Mouse (Mus musculus) spleen, postnatal 36 days (tissue): ENCODE data around the gene Coq8b.
"Not testable (repeated sequence)": the region's sequence is repeated elsewhere in the genome, so short reads cannot be mapped to it uniquely, and the experiment has no call there.

Source experiments
- DNase-seq, 2 experiments: peaks; one replicate each; pipeline ENCODE4 v3.0.0; 2022; ENCODE audit warnings: low spot score in 2 of 2, mixed read lengths in 1 of 2

Coq8b gene

GRCm38 (mm10) chr7:27228865-27229264, 4.0 kb upstream of the Coq8b start:
- no peak for DNase-seq

DNA sequence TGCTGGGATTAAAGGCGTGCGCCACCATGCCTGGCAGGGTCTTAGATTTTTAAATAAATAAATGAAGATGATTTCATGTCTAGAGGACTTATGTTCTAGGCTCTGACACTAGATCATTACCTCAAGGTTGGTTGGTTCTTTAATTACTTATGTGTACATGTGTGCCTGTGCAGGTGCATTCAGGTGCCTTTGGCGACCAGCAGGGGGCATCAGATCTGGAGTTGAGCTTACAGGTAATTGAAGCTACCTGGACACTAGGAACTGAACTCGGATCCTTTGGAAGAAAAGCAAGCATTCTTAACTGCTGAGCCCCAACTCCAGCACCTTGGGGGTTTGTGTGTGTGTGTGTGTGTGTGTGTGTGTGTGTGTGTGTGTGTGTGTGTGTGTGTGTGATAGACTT, 2.0 kb upstream of the Coq8b start:
- no peak for DNase-seq

GRCm38 (mm10) chr7:27231693-27232331, 1.0 kb upstream of the Coq8b start:
- no peak for DNase-seq

DNA sequence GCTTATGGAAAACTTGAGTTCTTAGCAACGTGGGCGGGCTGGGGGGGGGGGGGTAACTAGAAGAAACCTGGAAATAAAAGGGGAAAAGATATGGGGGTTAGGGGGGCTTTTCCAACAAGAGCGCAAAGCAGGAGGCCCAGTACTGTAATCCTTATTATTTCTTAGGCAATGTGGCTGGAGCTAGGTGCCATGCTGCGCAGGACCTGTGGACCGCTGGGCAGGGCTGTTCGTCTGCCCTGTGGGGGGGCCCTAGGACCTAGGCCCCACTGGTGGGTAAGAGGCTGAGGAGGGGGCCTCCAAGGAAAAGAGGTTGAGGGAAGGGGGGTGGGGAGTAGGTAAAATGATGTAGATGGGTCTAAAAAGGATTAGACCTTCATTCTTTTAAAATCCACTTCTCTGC, 477 bp downstream of the Coq8b start:
- DNase-seq = no peak

DNA sequence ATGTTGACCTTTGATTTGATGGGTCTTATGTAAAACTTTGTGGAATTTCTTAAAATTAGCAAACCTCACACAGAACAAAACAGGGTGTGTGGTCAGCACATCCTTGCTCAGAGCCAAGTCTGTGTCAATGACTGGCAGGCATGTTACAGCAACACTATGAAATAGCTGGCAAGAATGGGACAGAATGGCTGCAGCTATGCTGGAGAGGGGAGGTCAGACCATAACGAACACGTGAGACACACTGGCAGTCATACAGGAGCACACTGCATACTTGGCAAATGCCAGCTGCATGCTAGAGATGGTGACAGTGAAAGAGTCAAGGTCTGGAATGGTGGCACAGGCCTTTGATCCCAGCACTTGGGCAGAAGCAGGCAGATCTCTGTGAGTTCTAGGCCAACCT, 2.9 kb downstream of the Coq8b start:
- DNase-seq = no peak

DNA sequence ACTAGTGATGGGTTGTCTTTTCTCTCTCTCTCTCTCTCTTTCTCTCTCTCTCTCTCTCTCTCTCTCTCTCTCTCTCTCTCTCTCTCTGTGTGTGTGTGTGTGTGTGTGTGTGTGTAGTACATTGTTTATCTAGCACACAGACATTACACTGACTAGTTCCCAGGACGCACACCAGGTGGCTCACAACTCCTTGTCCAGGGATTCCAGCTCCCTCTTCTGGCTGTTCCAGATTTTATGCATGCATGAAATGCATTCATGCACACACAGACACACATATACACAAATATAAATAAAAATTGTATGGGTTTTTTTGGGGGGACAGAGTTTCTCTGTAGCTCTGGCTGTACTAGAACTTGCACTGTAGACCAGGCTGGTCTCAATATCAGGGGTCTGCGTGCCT, 4.7 kb downstream of the Coq8b start:
- no peak for DNase-seq

GRCm38 (mm10) chr7:27238568-27238967, 5.7 kb downstream of the Coq8b start:
- no peak for DNase-seq

- DNase-seq = no peak
These were observed 10.4 kb downstream of the Coq8b start for GRCm38 (mm10) chr7:27243211-27243610.

- DNase-seq = not testable (repeated sequence)
These were observed 11.3 kb downstream of the Coq8b start for GRCm38 (mm10) chr7:27244088-27244487.

DNA sequence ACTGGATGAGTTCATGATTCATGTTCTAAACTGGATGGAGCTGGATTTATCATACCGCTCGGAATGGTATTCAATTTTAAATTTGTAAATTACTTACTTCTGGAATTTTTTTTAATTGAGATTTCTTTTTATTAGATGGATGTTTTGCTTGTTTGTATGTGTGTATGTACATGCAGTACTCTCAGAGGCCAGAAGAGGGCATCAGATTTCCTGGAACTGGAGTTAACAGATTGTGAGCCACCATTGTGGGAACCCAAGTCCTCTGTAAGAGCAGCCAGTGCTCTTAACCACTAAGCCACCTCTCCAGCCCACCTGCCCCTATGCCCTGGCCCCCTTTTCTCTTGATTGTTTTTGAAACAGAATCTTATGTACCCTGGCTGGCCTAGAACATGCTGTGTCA, 16.3 kb downstream of the Coq8b start:
- DNase-seq = no peak

DNA sequence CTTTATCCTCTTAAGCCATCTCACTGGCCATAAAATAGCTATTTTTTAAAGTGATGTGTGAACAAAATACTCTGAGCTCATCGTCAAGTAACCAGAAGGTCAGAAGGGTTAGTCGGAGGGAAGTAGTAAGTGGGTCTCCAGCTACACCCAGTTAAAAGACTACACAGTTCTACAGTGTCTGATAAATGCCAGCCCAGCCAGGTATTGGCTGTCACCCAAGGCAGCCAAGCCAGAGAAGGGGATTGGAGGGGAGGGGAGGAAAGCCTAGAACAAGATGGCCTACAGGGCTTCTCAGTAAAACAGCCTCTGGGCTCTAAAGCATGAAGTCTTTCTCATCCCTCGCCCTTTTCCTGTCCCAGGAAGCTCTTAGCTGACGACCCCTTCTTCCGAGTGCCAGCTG, 17.1 kb downstream of the Coq8b start:
- DNase-seq = no peak

DNA sequence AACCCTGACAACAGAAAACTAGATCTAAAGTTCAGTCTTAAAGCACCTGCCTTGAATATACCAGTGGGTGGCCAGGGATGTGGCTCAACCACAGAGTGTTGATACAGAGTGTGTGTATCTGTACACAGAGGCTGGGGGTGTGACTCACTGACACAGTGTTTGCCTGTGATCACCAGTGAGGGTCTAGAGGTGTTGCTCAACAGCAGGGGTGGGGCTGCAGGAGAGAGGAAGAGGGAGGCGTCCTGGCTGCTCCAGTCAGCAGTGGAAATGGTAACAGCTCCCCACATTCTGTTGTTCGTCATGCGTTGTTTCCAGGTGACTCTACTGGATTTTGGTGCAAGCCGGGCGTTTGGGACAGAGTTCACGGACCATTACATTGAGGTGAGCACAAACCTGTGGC, 19.1 kb downstream of the Coq8b start:
- no peak for DNase-seq

GRCm38 (mm10) chr7:27255721-27256120, 22.9 kb downstream of the Coq8b start:
- DNase-seq = no peak

DNA sequence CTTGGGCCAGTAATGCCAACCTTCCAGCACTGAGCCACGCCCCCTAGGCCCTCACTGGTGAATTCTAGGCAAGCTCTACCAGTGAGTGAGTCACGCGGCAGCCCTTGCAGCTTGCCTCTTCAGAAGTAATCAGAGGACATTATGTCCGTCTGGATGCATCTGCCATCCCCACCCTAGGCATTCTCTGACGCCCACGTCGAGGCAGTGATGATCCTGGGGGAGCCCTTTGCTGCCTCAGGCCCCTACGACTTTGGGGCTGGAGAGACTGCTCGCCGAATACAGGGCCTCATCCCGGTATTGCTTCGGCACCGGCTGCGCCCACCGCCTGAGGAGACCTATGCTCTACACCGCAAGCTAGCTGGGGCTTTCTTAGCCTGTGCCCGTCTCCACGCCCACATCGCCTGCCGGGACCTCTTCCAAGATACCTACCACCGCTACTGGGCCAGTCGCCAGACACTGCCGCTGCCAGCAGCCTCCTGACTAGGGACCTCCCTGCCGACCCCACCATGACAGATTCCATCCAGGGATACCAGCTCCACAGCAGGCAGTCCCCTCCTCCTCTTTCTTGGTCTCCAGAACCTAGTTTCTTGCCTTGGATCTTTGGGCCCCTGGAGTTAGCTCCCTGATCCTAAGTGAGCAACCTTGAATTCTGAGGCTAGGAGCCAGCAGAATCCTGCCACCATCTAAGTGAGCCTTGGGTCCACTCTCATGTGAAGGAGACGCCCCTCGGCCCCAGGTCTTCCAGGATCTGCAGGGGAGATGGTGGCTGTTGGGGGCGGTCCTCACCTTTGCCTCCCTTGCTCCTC, 24.4 kb downstream of the Coq8b start:
- peak in 1 of 2 experiments; percentile 22 for DNase-seq

DNA sequence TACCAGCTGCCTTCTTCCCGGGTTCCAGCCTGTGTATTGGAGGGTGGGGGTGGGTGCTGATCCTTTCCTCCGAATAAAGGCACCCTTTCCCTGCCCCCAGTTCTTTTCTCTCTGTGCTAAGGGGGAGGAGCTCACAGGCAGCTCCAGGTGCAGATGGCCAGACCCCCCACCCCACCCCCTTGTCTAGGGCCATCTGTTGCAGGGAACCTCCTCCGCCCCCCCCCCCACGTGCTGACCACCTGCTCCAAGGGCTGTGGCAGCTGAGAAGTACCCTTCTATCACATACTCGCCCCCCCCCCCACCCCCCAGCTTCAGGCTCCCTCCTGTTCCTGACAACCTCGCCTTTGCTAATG, 25.0 kb downstream of the Coq8b start:
- DNase-seq = no peak

DNA sequence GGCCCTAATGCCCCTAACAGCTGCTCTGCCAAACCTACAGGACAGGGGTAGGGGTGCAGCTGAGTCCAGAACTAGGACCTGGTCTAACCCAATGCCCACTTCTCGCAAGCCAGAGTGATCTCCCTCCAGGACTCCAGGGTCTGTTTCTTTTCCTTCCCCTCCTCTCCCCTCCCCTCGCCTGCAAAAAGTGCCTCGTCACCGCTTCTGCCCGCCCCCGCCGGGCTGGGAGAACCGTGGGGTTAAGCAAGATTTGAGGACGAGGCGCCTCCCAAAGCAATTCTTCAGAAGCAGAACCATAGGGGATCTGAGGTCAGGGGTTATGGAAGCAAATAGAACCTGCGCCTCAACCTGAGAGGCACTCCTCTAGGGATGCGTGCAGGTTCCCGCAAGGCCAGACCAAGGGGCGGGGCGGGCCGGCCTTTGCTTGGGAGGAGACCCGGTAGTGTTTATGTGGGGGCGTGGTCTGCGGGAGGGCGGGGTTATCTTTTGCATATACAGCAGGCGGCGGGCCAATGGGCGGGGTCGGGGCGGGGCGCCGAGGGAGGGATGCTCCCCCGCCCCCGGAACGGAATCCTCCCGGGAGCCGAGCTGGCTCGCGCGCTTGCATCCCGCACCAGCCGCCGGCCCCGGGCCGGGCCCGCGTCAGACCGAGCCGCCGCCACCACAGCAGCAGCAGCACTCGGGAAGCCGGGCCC, 25.5 kb downstream of the Coq8b start, which contains the start of gene Numbl:
Gene Numbl (plus strand): TSS at position 229 of the 695 bp plus-strand sequence.
- peak; percentile 86 to 92 for DNase-seq

DNA sequence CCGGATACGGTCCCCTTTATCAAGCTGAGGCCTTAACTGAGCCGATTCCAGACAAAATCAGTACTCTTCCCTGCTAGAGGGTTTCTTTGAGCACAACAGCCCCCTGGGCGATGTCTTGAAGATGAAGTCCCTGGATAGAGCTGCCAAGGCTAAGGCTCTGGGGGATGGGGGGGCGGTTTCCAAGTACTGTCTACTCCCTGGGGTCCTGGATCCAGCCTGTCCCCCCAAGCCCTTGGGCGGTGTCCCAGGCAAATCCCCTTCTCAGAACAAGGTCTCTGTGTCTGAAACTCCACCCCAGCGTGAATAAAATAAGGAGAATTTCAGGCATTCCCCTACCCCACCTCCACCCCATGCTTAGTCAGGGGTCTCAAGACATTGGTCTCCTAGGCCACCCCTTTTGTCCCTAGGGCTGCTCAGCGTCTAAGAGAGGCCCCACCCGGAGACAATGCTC, 26.5 kb downstream of the Coq8b start:
- no peak for DNase-seq

DNA sequence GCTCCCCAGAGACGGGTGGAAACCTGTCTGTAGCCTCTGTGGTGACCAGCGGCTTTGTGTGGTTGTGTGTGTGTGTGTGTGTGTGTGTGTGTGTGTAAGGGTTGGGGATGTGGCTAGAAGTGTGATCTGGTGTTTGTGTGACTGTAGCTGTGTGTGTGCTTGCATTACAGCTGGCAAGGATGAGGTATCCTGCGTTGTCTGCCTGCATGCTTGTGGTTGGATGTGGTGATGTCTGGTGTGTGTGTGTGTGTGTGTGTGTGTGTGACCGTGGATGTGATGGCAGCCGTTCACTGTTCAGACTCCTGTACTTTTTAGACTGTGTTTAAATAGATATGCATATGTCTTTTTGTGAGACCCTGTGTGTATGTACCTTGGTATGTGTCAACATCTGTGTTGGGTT, 26.9 kb downstream of the Coq8b start:
- DNase-seq = no peak

DNA sequence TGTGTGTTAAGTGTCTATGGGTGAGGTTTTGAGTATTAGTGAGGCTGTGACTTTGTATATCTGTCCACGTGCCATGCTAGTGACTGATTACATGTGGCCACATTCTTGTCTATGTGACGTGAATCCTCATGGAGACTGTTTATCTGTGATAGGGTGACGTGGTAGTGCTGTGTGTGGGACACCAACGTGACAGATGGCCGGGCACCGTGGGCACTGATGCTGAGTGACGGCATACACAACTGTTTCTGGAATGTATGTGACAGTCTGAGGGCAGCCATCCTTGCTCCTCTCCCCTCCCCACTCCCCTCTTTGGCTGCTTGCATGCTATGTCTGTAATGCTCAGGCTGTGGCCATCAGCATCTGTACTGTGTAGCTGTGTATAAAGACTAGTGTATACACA, 28.0 kb downstream of the Coq8b start:
- DNase-seq = no peak

- no peak for DNase-seq
These were observed 29.1 kb downstream of the Coq8b start for GRCm38 (mm10) chr7:27261888-27262287.

DNA sequence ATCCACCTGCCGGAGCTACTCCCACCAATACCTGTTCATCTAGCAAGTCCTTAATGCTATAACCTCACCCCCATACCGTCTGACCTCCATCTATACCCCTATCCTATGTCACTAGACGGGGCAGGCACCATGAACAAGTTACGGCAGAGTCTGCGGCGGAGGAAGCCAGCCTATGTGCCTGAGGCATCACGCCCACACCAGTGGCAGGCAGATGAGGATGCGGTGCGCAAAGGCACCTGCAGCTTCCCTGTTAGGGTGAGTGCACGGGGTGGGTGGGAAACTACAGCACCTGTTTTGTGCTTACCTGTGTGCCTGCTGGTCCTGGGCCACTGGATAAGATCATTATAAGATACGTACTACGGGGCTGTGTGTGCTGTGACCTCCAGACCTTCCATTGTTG, 31.9 kb downstream of the Coq8b start:
- DNase-seq = no peak

DNA sequence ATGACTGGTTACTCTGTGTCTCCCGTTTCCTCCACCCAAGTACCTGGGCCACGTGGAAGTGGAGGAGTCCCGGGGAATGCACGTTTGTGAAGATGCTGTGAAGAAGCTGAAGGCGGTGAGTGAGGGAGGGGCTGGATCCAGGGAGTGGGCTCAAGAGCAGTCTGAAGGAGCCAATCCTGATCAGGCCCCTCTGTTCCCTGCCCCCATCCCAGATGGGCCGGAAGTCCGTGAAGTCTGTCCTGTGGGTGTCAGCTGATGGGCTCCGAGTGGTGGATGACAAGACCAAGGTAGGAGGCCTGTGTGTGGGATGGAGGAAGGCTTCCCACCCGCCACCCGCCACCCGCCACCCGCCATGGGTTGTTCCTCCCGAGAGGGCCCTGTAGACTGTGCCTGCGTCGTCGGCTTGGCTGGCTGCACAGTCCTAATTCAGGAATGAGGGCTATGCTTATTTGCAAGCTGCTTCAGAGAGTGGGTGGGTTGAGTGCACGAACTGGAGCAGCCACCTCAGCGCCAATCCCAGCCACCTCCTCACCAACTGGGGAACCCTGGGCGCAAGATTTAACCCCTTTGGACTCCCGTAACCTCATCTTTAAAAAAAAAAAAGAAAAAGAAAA, 33.8 kb downstream of the Coq8b start:
- no peak for DNase-seq
